Mouse (Mus musculus) lung, postnatal 36 days (tissue): Measurements from ENCODE around the gene 1700013H16Rik.

Experiments used
- DNase-seq: peaks from one replicate; pipeline ENCODE4 v3.0.0; 2022; ENCODE audit warnings: mixed read lengths

The 1700013H16Rik gene

DNA sequence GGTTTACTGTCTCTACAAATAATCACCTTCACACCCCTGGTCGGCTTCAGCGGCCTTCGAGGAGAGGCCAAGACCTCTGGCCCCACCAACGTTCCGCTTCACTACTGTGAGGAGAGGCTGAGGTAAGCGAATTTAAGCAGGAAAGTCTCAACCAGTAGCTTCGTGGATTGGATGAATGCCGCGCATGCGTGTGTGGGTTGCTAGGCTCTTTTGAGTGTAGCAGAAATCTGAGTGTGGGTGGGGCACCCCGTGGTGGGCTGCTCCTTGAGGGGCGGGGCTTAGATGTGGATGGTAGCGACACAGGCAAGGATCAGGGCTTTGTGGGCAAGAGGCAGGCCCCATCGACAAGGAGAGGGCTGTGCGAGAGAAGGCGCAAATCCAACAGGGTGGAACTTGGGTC, at the start of gene 1700013H16Rik:
Gene 1700013H16Rik (minus strand): TSS at position 96 of the 400 bp plus-strand sequence.
- no peak for DNase-seq

DNA sequence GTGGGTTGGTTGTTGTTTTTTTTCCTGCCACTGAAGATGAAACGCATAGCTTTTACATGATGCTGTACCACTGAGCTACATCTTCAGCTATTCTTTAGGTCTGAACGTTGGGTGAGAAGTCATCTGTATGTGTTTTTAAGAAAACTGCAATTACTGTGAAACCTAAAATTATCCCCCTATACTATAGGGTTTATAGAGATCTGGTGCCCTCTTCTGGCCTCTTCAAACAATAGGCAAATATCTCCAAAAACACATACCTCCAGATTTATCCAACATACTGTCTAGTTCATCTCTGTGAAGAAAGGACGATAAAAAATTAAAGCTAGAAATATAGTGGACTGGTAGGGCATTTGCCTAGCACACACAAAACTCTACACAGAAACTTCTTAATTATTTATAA, 41.4 kb upstream of the 1700013H16Rik start:
- DNase-seq = no peak

DNA sequence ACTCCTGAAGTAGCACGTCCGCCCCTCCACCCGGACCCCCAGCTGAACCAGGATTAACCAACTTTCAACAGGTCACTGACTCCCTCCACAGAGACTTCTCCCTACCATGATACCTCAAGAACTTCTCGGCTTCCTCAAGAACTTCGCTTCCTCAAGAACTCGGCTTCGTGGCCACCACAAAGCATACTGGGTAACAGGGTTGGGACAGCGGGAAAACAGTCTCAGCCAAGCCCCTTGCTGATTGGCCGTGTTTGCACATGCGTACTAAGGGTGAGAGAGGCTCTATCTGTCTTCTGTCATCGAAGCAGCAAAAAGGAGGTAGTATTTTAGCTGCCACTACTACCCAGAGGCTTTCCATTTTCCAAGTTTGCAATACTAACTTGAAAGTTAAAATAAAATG, 39.9 kb upstream of the 1700013H16Rik start, which contains the start of gene Xlr:
Gene Xlr (minus strand): TSS at position 188 of the 400 bp plus-strand sequence.
- DNase-seq = peak; percentile 3

DNA sequence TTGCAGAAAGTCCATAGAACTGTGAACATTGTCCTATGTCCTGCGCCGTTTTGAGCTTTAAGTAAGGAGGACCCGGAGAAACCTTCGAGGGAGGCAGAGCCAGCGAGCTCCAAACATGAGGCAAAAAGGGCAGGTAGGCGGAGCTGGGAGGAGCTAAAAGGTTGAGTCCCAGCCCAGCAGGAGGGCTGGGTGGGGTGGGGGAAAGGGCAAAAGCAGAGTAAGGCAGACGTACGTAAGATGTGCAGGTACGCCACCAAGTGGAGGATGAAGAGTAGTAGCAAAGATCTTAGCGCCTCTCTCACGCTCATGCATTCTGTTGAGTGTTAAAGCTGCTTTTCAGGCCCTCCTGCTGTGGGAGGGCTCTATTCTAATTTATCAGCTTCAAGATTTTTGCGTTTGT, 18.6 kb upstream of the 1700013H16Rik start, which contains the start of gene Zfp36l3:
Gene Zfp36l3 (minus strand): TSS at position 119 of the 400 bp plus-strand sequence.
- no peak for DNase-seq

DNA sequence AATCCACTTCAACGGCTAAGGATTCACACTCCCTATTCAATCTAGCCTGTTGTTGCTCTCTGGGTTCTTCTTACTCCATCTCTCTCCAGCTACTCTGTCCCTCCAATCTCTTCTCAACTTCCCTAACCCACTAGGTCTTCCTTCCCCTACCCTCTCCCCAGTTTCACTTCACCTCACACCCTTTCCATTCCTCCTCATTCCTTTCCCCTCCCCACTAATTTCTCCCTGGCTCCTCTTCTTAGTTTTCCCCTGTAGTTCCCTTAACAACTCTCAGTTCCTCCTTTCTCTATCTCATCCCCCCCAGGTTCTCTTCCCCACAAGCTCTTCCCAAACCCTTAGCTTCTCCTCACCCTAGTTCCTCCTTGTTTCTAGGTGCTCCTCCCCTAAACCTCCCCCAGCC, 4.8 kb downstream of the 1700013H16Rik start:
- no peak for DNase-seq

DNA sequence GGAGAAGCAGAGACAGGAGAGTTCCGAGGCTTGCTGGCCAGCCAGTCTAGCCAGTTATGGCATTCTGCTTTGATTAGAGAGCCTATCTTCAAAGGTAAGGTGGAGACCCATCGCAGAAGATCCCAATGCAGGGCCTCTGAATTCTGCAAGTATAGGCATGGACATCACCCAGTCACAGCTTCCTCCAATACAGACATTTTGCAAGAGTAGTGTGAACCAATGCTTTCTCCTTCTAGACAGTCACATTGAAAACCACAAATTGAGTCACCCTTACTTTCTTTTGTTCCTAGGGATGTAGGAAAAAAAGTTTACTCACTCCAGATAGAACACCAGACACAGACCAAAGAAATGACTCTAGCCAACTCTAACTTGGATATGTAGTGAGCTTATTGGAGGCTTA, 28.7 kb downstream of the 1700013H16Rik start:
- DNase-seq = peak; percentile 7

DNA sequence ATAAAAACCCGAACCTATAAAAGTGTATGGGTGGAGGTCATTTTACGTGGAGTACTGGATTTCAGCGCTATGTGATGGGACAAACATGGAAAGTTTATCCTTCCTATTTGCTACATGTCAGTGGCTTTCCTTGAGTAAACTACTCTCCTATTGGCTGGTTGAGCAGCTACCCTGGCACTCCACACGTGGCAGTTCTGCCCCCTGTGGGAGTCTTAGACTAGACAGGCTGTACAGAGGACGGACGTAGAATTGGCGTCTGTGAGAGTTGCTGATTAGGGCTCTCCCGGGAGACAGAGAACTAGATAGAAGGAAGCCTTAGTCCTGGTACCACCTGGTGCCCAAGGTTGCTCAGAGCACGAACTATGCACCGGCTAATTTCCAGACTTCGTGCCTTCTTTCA, 33.0 kb downstream of the 1700013H16Rik start, which contains the start of gene 4930502E18Rik:
Gene 4930502E18Rik (plus strand): TSS at position 231 of the 400 bp plus-strand sequence.
- DNase-seq = no peak

DNA sequence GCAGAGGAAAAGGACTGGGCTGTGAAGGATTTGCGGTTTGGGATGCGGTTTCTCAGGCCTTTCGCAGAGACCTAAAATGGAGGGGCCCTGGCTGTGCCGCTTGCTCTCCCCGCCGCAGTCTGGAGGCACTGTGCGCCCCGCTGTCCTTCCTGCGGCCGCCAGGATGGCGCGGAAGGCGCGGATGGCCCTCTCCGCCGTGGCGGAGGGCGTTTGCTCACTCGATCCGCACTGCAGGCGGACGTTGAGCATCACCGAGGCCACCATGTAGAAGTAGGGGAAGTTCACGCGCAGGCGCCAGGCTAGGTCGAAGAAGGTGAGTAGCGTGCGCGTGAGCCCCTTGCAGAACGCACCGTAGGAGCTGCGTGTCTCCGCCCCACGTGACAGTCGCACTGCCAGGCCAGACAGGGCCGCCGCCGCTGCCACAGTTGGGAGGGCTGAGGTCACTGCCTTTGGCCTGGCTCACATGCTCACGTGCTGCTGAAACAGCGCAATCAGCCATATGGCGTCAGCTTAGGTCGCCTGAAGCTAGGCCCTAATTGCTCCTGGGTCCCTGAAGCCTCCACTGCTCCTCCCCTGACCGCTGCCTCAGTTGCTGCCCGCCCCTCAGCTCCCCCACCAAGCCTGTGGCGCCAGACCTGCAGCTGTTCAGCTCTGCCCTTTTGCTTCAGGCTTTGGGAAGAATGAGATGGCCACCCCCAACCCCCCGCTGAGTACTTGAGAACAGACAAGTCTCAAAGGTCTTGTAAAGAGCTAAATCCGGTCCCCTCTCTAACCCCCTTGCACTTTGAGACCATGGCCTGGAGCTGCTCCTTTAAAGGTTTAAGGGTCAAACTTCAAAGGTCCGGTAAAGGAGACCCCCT, 41.1 kb downstream of the 1700013H16Rik start:
- peak; percentile 34 for DNase-seq

DNA sequence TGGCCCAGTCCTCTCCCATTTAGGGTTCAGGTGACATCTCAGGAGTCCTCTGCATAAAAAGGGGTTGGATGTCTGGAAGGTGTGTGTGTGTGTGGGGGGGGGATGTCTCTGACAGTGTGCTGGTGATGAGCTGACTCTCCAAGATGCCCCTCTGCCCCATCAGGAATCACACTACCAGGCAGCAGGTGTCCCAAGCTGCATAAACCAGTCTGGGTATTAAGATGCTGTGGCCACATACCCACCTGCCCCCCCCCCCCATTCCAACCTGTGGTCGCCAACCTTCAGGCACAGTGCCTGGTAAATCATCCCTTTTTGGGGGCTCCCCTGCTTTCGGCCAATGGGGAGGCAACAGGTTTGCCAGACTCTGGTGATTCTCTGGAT, 41.7 kb downstream of the 1700013H16Rik start:
- DNase-seq = no peak

DNA sequence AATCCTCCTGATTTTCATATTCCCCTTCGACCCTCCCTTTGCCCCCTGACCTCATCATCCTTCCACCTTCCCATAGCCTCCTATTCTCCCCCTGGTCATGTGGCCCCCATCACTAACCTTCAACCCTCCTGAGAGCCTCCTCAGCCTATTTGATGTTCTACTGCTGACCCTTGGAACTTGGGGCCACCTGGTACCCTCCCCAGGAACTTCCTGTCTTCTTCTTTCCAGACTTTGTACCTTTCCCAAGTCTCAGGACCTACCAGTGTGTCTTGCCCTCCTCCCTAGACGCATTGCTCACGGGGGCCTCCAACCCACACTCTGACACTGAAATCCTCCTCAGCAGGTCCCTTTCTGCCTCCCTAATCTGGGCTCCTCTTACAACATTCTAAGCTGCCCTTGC, 55.0 kb downstream of the 1700013H16Rik start:
- no peak for DNase-seq

DNA sequence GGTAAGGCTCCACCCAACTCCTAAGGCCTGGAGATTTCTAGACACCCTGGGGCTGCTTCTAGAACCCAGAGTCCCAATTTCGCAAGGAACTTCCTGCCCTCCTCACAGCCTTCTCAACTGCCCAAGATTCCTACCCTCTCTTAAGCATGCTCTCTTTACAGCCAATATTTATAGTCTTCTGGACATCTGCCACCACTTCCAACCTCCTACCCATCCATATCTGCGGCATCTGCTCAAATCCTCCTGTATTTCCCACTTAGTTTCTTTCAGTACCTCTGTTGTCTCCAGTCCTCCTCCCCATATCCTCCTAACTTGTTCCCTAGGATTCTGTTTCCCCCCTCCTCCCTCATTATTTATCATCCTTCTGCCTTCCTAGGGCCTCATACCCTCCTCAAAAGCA, 58.4 kb downstream of the 1700013H16Rik start:
- DNase-seq = no peak

DNA sequence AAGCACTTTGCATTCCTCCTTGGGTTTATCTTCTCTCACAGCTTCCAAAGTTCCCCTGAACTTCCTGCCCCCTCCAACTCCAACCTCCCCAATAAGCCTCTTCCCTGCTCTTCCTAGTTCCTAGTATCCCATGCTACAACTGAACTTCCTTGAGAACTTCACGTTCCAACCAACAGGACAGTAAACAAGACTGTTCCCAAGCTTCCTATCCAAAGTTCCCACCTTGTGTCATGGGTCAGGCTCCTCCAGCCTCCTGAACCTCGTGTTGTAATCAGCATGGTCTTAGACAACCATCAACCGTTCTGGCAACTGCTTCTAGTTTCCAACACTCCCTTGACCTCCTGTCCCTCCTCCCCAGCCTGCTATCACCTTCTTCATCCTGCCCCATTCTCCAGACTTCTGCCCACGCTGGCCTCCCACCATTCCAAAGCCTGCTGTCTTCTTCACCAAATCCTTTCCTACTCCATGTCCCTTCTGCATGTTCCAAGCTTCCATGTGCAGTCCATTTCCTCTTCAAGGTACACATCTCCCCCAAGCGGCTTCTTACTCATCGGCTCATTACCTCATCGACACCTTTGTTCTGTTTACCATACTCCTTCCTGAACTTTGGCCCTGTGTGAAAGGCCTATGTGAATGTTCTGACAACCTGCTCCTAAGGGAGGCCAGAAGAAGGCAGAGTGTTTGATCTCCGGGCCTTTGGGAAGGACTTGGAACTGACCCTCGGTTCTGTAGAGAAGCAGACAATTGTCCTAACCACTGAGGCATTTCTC, 63.4 kb downstream of the 1700013H16Rik start:
- DNase-seq = no peak

DNA sequence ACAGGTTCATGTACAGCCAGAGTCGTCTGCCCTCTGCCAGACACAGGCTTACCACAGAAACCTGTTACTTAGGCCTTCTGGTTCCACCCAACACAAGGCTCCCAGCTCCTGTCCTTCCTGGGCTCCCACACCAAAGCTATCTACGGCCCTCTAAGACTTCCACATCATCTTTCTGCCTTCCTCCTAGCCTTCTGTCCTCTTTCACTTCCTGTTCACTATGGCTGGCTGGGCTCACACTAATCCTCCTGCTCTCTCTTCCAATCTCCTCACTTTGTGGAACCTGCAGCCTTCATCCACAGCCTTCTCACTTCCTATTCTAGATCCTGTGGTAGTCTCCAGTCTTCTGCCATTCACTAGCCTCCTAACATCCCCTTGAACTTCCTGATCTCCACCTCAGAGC, 64.5 kb downstream of the 1700013H16Rik start:
- no peak for DNase-seq
